Mouse (Mus musculus) heart, adult 9 months (tissue): ENCODE measurements around the gene Foxj1.
"Not testable (repeated sequence)": the region's sequence is repeated elsewhere in the genome, so short reads cannot be mapped to it uniquely, and the experiment has no call there.

ENCODE experiments used
- DNase-seq, 2 experiments: peaks; one replicate each; pipeline ENCODE4 v3.0.0; 2022; ENCODE audit warnings: low spot score in 2 of 2

Gene Foxj1

DNA sequence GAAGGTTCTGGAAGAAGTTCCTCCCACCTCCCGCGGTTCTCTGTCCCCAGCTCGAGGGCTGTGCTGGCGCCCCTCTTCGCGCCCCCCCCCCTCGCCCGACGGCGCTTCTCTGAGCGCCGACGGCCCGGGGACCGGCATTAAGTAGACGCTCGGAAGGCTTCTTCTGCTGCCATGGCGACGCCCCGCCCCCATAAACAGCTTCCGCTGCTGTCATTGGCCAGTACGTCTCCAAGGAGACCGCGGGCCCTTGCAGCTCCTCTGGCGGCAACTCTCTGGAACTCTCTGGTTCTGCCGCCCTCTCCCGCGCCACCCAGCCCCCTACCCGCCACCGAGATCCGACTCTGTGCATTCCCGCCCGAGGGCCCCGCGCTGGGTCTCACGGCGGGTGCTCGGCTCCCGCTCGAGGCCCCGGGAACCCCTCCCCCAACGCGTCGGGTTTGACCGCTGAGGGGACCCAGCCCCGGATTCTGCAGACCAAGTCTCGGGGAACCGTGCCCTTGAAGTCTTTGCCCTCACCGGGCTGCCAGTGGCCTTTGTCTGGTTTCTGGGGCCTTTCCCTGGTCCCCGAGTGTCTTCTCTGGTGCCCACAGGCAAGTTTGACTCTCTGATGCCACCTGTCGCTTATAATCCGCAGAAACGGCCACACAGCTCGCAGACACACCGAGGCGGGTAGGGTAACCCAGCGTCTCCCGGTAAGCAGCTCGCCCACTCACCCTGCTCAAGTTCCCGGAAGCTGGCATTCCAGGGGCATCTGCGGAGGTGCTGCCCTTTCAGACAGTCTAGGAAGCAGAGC is at the start of gene Foxj1:
Foxj1 (minus strand) TSS at position 156 of the 793 bp plus-strand sequence.
- peak; percentile 93 to 94 for DNase-seq

DNA sequence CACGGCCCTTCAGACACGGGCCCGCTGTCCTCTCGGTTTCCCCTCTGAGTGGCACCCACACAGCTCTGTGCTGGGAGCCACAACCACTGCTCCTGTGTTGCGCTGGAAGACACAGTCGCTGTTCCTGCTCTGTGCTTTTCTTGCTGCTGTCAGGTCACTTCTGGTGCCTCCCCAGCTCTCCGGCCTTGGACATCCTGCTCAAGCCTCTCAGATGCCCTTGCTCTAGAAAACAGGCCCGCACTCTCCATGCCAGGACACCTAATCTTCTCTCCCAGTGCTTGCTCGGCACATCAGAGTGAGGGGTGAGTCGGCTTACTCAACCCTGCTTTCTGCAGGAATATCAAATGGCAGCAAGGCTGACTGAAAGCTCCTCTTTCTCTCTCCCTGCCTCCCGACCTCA is 49.0 kb upstream of the Foxj1 start:
- DNase-seq: no peak

DNA sequence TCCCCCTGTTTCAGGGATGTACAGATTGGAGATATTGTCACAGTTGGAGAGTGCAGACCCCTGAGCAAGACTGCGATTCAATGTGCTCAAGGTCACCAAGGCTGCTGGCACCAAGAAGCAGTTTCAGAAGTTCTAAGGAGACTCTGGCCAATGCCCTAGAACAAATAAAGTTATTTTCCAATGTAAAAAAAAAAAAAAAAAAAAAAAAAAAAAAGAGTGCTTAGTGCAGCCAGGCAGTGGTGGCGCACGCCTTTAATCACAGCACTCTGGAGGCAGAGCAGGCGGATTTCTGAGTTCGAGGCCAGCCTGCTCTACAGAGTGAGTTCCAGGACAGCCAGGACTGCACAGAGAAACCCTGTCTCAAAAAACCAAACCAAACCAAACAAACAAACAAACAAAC is 47.9 kb upstream of the Foxj1 start:
- not testable (repeated sequence) for DNase-seq

DNA sequence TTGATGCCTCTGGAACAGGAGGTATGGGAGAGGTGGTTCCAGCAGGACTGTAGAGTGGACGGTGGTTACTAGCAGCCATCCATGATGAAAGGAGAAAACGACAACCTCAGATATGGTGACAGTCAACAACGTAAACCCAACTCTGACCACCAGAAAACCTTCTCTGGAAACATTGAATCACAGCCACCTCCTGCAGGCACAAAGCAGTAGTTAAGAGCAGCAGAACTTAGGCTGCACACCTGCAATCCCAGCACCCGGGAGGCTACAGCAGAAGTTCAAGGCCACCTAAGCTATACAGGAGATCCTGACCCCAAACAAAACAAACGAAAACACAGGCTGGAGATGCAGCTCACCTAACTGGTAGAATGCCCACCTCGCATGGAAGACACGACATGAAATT is 45.6 kb upstream of the Foxj1 start:
- no peak for DNase-seq

DNA sequence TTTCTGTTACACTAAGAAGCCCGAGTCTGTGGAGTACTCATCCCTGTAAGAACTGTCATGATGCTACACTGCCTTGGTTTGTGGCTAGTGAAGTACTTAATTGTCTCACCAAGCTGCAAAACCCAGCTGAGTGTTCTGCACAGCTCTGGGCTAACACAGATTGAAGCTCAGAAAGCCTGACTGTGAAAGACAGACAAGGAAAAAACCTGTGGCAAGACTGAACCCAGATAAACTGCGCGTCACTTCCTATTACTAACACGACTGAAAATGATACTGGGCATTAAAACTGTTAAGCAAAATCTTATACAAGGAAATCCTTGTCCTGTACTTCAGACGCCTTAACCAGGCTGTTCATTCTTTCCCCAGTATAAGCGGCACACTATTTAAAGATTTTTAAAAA is 44.3 kb upstream of the Foxj1 start:
- DNase-seq: no peak

DNA sequence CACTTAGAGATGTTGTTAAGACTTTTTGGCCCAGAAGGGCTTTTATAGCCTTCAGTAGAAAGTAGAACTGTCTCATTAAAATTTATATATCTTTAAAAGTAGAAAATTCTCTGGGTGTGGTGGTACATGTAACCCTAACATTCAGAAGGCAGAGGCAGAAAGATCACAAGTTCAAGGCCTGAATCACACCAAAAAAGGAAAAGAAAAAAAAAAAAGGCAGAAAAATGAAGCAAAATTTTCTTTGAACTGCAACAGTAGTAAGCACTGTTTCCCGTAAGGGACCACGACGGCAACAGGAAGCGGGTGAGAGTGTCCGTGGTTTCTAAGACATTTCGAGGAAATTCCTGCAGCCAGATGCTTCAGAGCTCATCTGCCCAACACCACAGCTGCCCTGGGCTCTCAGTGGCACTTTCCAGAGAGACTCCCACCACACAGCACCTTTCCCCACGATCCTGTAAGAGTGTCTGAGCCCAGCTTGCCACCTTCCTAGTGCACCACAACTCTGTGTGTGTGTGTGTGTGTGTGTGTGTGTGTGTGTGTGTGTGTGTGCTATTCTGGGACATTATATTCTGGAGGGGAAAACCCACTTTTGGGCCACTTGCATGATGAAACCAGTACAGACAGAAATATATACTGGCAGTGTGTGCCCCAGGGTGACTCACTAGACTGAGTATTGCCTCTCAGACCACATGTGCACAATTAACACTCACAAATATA is 41.9 kb upstream of the Foxj1 start:
- DNase-seq: no peak

DNA sequence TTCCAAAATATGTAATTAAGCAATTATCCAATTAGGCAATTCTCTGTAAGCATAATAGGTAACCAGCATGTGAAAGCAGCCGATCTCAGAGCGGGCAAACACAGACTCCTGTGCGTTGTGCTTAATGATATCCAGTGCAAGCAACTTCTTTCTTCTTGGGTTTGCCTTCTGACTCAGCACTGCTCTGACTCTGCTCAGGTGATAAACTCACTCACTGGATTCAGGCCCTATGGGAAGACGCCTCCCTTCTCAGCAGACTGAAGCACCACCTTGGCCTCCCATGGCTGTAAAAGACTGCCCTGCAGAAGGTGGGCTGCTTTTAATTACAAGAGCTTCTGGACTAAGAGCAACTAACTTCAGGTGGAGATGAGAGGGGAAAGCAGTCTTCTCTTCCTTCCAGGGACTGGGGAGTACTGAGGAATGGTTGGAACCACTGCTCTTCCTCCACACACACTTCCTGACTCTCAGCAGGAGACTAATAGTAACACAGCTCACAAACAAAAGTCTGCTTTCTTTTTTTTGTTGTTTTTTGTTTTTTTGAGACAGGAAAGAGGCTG is 36.8 kb upstream of the Foxj1 start:
- DNase-seq: no peak

DNA sequence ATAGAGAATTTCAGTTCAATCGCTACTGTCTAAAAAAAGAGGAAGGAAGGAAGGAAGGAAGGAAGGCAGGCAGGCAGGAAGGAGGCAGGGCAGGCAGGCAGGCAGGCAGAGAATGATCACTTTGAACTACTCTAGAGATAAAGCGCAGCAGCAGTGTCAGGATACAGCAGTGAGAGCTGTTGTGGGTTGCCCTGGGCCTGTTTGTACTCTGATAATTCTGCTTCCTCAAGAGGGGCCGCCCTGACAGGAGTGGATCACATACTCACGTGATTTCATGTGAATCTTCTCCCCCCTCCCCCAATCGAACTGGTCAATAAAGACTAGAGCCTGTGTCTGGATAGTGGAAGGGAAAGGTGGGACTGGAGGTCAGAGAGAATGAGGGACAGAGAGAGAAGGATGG is 34.4 kb upstream of the Foxj1 start:
- no peak for DNase-seq

DNA sequence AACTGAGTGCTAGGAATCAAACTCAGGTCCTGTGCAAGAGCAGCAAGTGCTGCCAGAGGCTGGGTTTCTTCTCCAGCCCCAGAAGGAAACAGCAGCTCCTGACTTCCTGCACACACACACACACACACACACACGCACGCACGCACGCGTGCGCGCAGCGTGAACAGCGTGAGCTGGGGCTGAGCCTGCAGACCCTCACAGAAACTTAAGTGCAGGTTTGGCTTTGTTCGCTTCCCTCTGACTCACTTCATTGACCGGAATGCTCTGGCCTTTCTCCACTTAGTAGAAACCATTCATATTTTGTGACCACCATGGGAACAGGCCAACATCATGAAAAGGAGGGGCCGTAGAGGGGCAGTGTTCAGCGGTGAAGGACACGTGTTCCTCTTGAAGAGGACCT is 33.9 kb upstream of the Foxj1 start:
- no peak for DNase-seq

DNA sequence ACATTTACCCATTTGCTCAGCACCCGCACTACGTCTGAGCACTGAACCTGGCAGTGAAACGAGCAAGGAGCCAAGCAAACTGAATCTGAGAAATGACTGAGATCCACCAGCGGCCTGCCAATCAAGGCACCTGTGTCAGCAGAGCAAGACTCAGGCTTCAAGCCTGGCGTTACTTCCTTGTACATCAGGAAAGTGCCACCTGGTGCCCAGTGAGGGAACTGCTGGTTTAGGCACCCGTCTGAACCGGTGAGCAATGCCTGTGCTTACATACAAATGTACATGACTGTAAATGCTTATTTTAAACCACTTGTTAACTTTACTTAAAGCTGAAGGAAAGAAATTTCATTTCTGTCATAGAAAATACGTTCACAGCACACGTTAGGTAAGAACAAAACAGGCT is 32.9 kb upstream of the Foxj1 start:
- DNase-seq: peak; percentile 30 to 66

DNA sequence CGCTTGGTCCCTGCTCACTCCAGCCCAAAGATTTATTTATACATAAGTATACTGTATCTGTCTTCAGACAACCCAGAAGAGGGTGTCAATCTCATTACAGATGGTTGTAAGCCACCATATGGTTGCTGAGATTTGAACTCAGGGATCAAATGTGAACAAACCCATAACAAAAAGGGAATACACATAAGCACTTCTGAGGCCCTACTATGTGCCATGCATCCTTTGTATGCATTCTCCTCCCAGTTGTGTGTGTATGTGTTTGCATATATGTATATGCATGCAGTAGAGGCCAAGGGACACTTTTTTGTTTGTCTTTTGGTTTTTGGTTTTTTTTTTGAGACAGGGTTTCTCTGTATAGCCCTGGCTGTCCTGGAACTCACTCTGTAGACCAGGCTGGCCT is 31.4 kb upstream of the Foxj1 start:
- DNase-seq: no peak

DNA sequence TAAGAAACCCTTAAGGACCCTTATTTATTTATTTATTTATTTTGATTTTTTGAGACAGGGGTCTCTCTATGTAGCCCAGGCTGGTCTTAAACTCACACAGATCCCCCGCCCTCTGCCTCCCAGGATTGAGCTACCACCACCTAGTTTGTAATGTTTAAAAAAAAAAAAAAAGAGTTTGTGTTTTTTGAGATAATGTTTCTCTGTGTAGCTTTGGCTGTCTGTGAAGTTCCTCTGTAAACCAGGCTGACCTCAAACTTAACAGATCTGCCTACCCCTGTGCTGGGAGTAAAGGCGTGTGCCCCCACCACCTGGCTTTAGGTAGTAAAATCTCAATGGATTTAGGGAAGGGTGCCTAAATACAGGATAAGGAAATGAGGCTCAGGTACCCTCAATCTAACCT is 30.9 kb upstream of the Foxj1 start:
- no peak for DNase-seq

DNA sequence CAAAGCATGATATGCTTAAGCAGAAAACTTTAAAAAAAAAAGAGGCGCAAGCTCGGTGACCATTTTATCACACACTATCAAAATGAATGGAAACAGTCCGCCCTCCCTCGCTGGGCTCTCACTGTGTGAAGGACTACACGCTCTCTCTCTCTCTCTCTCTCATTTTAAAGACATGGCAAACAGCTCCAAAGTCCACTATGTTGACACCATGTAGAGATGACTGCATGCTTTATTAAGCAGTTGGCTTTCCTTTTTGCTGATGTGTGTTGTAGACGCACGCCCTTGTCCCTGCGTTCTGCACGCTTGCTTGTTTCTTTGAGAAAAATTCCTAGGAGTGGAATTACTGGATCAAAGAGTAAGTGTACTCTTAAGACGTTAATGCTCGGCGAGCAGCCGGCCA is 30.2 kb upstream of the Foxj1 start:
- no peak for DNase-seq

DNA sequence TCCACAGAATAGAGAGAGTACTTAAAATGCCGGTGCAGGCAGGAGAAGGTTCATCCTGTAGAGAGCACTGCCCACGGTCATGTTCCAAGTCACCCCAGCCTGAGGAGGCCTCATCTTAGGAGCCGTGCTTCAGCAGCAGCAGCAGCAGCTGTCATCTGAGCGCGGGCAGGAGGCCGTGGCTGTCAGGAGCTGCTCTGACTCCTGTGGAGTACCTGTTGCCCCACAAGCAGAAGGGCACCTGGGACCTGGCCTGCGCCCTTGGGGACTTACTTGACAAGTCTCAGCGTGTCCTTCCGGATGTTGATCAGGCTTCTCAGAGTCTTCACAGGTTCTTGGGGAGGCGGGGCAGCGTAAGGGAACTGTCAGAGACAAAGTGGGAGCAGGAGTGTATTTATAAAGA is 26.8 kb upstream of the Foxj1 start:
- no peak for DNase-seq

DNA sequence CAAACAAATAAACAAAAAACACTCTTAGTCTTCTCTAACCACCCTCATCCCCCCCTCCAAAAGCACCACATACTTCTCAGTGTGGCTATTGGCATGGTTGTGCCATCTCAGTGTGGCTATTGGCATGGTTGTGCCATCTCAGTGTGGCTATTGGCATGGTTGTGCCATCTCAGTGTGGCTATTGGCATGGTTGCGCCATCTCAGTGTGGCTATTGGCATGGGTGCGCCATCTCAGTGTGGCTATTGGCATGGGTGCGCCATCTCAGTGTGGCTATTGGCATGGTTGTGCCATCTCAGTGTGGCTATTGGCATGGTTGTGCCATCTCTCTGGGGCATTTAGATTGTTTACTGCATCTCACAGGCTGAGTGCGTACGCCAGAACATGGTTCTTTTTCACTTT is 25.7 kb upstream of the Foxj1 start:
- DNase-seq: not testable (repeated sequence)

DNA sequence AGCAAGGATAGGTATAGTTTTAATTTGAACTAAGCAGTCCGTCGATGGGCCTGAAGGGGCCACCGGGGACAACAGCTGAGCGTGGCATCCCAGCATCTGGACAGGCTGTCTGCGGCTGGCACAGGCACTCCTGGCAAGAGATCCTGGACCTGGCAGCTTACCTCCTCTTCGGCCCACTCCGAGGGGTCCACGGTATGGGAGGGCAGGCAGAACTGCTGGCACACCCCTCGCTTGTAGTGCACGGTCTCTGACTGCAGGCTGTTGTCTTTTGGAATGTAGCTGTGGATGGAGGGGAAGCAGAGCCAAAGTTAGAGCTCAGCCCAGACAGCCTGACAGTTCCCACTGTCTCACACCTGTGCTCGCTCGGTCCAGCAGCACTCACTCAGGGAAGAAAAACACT is 24.5 kb upstream of the Foxj1 start:
- no peak for DNase-seq

DNA sequence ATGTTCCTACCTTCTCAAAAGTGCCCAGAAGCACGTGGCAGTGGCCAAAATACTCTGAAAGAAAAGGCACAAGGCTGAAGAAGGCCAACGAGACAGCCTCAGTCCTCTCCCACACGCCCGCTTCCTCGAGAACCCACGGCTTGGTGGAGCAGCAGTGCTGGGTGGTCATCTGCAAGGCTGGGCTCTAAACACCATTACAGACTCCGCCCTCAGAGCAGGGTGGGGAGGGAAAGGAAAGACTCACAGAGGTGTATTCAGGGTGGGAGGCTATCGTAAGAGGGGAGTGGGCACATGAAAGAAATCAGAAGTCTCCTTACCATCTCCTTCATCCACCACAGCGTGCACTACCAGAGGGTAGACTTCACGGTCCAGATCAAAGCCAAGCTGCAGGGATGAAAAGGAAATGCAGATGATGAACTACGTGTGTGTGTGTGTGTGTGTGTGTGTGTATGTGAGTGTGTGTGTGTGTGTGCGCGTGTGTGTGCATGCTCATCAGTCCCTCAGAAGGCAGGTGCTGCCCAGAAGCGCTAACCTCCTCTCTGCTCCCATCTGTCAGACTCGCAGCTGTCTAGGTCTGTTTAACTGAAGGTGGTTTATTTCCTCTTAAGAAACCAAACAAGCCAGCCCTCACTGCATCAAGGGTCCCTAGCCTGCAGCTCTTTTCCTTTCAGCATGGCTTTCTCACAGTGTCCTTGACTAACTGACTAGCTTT is 23.9 kb upstream of the Foxj1 start:
- DNase-seq: no peak

DNA sequence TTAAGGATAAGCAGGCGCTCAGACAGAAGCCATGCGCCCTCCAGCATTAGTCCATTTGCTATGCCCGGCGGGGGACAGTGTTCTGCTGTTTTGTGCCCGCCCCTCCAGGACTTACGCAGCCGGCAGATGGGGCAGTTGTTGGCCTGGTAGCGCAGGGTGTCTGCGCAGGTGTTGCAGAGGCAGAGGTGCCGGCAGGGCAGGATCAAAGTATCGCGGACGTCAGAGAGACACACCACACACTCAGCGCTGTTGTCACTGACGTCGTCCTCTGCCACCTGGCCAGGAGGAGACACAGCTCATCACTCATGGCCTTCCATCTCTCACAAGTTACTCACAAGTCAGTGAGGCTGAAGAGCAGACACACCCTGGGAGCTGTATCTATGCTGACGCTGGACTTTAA is 19.3 kb upstream of the Foxj1 start:
- DNase-seq: no peak

DNA sequence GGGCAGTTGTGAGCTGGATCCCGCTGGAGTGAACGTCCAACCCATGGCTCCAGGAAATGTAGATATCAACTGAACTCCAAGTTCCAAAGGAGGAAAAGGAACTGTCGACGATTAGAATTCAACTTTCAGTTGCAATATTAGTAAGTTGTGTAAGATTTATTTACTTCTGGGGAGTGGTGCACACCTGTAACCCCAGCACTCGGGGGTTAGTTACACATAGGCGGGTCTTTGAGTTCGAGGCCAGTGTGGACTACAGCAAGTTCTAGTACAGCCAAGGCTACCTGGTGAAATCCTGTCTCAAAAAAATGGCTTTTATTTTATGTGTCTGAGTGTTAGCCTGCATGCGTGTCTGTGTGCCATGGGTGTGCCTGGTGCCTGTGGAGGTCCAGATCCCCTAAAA is 18.3 kb upstream of the Foxj1 start:
- DNase-seq: no peak

DNA sequence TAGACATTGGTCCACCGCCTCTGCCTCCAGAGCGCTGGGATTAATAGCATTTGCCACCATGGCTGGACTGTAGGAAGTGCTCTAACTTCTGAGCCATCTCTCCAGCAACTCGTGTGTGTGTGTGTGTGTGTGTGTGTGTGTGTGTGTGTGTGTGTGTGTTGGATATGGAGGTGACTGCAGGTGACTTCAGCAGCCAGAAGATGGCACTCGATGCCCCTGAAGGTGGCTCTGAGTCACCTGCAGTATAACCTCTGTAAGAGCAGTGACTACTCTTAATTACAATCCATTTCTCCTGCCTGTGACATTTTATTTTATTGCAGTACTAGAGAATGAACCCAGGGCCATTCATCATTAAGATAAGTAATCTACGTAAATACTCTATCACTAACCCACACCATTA is 16.1 kb upstream of the Foxj1 start:
- no peak for DNase-seq

DNA sequence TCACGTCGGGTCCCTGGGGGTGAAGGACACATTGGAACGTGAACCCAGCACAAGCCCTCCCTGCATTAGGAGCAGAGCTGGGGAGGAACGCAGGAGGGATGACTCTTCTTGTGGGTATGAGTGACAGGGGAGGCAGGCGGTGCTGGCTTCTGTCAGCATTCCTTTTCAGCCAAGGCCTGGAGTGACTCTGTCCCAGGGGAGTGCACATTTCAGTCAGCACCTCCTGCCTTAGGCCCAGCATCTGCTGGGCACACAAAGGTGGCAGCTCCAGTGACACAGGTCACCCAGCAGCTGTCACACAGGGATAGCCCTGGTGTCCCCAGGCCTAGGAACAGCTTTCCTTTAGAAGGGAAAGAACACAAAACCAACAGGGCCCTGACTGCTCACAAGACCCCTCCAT is 12.8 kb upstream of the Foxj1 start:
- DNase-seq: no peak

DNA sequence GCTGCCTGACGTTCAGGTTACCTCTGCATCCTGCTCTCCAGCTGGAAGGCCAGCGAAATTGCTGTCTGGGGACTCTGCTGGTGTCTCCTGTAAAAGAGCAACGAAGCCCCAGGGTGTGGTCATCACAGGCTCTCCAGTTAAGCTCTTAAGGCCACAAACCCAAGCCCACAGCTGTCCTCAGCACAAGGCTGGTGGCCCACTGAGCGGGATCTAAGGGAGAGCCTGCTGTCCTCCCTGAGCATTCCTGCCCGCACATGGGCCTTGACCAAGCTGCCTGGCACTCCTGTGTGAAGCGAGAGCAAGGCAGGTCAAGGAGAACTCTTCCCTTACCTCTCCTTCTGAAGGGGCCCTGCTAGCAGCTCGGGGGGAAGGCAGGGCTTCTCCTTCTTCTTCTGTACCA is 11.8 kb upstream of the Foxj1 start:
- DNase-seq: no peak
